Mouse (Mus musculus) adipocyte (in vitro differentiated cells): ENCODE results near the gene Jsrp1.

Experiments used
- DNase-seq: peaks from one replicate; pipeline ENCODE4 v3.0.0-alpha.2; 2016; ENCODE audit warnings: low spot score

The Jsrp1 gene

DNA sequence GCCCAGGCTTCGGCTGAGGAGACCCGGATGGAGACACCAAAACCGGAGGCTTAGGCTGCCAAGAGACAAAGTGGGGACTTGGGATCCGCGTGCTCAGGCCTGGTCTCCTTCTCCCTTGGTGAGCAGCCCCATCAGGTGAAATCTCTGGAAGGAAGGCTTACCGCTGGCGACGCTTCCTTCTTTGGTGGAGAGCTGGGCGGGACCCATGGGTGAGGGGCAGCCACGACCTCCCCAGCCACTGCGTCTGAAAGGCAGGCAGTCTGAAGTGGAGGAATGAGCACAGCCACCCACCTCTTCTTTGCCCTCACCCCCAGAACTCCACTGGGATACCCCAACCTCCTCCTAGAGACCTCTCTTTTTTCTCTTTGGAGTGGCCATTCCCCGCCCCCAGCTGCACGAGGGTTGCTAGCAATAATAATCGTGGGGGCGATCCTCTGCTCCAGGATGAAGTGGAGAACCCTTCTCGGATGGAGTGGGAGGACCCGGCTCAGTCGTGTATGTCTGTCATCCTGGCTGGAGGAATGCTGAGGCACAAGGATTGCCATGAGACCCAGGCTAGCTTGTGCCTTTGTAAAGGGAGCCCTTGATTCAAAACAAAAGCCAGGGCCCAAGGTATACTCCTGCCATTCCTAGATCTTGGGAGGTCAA is 4.2 kb downstream of the Jsrp1 start:
- no peak for DNase-seq

DNA sequence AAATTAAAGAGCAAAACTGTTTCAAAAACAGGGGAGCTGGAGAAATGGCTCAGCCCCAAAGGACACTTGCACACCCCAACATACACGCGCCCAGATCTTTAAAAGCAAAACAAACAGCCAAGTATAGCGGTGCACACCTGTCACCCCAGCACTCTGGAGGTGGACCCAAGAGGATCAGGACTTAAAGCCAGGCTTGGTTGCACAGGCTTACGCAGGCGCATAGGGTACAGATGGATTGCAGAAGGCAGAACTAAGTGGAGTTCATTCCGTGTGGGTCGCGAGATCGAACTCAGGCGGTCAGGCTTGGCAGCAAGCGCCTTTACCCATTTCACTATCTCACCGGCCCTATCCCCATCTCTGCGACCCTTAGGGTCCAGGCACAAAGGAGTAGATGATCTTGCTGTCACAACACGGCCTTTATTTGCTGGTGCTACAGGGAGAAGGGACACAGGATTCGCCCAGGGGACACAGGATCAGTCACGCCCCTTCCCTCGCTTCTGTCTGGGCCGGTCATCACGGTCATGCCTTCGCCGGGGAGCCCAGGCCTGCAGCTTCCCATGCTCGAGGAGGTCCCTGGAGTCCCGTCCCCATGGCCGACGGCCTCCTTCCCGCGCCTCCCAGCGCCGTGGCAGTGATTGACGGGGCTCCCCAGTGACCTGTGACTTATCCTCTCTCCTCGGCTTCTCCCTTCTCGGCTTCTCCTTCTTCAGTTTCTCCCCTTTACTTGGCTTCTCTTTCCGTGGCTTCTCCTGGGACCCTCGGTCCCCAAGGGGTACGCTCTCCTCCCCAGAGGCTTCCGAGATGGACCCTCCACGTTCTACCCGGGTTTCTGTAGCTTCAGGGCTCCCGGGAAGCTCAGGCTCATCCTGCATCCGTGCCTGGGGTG is 5.0 kb downstream of the Jsrp1 start:
- no peak for DNase-seq

DNA sequence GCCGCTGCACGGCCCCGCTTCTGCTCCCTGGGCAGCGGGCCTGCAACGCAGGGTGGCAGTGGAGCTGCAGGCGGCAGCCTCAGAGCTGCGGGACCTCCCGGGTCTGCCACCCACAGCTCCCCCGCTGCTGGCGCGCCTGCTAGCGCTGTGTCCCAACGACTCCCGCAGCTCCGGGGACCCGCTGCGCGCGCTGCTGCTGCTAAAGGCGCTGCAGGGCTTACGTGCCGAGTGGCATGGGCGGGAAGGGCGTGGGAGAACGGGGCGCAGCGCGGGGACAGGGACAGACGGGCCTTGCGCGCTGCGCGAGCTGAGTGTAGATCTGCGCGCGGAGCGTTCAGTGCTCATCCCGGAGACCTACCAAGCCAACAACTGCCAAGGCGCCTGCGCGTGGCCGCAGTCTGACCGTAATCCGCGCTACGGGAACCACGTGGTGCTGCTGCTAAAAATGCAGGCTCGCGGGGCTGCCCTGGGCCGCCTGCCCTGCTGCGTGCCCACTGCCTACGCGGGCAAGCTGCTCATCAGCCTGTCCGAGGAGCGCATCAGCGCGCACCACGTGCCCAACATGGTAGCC is 6.2 kb downstream of the Jsrp1 start:
- no peak for DNase-seq

DNA sequence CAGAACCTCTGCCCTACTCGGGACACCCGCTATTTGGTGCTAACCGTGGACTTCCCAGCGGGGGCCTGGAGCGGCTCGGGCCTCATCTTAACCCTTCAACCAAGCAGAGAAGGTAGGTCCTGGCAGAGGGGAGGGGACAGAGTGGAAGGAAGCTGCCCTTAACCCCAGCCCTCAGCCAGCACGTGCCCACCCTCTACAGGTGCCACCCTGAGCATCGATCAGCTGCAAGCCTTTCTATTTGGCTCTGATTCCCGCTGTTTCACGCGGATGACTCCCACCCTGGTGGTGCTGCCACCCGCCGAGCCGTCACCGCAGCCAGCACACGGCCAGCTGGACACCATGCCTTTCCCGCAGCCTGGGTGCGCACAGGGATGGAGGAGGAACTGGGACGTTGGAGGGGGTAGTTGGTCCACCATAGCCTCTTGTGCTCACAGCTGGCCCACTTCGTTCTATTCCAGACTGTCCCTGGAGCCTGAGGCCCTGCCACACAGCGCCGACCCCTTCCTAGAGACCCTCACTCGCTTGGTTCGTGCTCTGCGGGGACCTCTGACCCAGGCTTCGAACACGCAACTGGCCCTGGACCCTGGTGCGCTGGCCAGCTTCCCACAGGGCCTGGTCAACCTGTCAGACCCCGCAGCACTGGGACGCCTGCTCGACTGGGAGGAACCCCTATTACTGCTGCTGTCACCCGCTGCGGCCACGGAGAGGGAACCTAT is 6.8 kb downstream of the Jsrp1 start:
- no peak for DNase-seq

DNA sequence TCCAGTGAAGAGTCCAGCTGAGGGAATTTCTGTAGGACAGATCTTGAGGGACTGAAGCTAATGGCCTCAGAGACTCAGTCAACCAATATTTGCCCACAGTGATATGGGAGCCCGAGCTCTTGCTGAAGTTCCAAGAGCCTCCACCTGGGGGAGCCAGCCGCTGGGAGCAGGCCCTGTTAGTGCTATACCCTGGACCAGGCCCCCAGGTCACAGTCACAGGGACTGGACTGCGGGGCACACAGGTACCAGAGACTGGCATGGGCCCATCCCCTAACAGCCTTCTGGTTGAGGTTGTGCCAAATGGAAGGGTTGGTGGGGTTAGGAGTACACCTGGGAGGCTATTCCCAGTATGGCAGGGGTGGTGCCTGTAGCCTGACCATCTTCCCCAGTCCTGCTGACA is 7.4 kb downstream of the Jsrp1 start:
- DNase-seq, result peak; percentile 48

DNA sequence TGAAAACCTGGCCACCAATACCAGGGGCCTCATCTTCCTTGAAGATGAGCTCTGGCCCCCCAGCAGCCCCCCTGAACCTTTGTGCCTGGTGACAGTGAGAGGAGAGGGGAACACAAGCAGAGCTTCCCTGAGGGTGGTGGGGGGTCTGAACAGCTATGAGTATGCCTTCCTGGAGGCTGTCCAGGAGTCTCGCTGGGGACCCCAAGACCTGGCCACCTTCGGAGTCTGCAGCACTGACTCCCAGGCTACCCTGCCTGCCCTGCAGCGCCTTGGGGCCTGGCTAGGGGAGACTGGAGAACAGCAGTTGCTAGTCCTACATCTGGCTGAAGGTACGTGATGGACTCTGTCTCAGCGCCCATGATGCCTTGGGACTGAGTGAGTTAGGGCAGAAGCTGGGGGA is 8.0 kb downstream of the Jsrp1 start:
- DNase-seq, result no peak

DNA sequence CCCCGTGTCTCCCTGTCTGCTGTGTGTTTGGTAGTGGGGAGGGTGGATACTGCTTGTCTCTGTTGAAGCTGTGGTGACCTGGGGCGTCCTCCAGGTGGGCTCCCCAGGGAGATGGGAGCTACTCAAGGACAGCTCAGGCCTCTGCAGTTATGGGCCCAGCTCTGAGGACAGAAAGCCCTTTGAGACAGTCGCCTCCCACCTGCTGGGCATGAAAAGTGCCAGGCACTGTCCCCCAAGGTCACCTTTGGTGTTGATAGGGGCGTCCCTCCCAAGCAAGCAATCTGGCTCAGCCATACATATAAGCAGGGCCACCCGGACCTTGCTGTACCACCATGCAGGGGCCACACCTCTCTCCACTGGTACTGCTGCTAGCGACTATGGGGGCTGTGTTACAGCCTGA is 8.4 kb downstream of the Jsrp1 start, which contains the start of gene Amh:
TSS of gene Amh (plus strand) at position 328 of the 400 bp plus-strand sequence.
- no peak for DNase-seq

DNA sequence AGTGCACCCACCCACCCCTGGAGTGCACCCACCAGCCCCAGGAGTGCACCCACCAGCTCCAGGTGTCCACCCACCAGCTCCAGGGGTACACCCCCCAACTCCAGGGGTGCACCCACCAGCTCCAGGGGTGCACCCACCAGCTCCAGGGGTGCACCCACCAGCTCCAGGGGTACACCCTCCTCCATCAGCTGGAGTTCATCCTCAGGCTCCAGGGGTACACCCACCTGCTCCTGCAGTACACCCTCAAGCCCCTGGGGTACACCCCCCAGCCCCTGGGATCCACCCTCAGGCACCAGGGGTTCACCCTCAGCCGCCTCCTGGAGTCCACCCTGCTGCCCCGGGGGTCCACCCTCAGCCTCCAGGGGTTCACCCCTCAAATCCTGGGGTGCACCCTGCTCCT is 9.0 kb downstream of the Jsrp1 start:
- DNase-seq, result no peak

DNA sequence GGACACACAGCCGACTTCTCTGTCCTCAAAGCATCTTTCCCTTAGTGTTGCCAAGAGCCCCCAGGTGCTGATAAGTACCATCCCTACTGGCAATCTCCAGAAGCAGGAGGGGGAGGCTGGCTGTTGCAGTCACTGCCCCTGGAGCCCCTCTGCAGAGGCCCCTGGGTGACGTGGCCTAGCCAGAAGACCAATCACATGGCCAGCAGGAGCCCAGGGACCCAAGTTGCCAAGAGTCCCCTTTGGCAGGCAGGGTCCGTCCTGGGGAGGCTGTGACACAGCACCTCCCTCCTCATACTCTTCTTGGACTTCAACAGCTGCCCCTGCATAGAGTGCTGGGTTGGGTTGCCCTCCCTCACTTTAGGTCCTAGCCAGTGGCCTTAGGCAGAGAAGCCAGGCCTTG is 10.3 kb downstream of the Jsrp1 start:
- DNase-seq, result no peak

DNA sequence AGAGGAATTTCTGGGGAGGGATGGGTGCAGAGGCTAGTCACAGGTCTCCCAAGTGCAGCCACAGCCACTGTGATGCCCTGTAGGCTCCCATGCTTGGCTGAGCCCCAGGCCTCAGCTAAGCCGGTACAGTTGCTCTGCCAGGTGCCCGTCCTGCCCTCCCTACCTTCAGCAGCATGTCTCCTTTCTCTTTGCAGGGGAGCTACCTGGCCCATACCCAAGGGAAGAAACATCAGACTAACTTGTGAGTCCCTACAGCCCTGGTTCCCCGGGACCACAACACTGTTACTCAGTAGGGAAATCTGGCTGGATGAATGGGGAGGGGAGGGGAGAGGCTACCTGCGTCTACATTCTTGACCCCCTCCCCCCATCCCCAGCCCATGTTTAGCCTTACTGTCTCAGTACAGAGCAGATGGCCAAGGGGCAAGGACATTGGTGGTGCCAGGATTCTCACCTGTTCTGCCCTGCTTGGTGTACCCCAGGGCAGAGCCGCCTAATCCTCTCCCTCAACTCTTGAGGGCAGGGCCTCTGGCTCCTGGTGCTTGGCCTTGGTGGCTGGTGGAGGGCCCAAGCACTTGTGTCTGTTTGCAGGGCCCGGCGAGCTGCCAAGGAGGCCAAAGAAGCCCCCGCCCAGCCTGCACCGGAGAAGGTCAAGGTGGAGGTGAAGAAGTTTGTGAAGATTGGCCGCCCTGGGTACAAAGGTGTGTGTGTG is 10.9 kb downstream of the Jsrp1 start:
- DNase-seq, result no peak

DNA sequence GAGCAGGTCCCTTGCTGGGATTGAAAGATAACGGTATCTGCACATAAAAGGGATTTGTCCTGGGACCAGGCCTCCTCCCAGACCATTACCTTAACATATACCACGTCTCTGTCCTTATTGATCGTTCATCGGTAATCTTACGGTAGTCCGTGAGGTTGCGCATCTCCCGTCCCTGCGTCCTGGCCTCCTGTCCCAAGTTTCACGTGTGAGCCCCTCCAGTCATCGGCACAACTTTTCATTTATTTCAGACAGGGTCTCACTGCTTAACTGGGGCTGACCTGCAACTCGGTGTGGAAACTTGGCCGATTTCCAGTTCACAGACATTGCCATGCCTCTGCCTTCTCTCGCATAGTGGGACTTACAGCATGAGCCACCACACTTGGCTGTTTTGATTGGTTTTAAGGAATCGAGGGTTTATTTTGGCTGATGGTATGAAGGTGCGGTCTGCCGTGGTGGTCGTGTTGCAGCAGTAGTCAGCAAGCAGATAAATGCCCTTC is 14.2 kb downstream of the Jsrp1 start:
- peak; percentile 54 for DNase-seq

DNA sequence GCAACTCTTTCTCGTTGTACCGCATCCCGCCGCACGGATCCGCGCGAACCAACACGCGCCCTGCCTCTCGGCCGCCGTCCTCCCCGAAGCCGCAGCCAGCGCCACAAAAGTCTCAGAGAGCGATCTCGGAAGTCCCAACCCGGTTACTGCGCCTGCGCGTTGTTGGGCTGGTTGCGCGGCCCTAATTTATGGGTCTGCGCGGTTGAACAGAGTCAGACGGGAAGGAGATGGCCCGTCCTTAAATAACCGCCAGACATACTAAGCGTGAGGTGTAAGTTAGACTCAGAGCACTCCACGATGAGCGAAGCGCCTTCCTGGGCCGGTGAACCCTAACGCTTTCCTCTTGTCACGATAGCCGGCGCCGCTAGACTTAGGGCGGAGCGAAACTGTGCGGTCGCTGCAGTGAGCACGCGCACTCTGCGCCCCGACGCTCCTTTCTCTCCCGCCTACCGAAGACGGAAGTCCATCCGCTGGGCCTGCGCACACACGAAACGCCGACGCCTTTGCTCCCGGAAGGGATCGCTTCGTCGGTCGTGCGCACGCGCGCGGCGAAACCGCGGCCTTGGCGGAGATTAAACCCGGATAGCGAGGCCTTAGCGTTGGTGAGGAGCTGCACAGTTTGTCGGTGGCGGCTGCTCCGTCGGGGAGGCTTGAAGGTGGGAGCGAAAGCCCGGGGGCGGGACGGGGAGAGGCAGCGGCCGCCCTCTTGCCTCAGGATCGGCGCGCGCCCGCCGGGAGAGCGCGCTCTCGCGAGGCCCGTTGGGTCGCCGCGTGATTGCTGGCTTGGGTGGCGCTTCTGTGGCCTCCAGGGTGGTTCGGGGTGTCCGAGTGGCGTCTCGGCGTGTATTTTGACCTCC is 14.9 kb downstream of the Jsrp1 start, which contains the start of the genes Sf3a2 and Plekhj1:
TSS of gene Sf3a2 (plus strand) at position 49 of the 857 bp plus-strand sequence.
TSS of gene Plekhj1 (minus strand) at position 477 of the 857 bp plus-strand sequence.
- DNase-seq, result peak; percentile 96

DNA sequence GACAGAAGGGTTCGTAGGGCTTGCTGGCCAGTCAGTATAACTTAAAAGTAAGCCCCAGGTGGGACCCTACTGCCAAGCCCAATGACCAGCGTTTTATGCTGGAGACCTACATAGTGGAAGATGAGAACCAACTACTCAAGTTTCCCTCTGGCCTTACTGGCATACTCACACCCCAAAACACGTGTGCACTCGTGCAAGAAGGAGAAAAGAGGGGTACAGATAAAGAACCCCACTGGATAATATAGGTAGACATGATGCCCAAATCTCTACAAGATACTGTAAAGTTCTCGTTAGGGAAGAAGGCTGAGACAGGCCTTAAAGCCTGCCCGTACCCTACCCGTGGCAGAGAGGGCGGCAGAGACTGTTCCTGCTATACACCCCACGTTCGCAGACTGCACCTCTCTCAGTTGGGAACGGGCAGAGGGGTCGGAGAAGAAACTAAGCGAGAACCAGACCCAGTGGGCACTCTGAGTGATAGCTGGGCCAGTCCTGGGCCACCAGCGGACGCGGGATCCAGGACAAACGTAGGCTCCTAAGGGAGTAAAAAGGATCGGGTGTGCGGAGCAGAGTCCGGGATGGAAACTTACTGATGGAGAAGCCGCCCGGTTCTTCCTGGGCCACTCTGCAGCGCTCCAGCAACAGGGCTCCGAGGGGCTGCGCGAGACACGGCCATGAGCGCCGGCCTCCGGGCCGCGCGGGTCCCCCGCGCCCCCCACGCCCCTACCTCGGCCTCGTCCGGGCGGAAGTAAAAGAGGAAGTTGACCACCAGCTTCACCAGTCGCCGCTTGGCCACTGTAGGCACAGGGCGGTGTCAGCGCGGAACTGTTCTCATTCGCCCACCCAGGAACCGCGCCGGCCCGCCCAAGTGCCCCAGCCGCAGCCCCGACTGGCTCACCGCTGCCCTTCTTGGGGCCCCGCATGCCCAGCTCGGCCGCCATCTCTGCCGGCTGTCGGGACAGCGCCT is 15.8 kb downstream of the Jsrp1 start:
- DNase-seq, result no peak

DNA sequence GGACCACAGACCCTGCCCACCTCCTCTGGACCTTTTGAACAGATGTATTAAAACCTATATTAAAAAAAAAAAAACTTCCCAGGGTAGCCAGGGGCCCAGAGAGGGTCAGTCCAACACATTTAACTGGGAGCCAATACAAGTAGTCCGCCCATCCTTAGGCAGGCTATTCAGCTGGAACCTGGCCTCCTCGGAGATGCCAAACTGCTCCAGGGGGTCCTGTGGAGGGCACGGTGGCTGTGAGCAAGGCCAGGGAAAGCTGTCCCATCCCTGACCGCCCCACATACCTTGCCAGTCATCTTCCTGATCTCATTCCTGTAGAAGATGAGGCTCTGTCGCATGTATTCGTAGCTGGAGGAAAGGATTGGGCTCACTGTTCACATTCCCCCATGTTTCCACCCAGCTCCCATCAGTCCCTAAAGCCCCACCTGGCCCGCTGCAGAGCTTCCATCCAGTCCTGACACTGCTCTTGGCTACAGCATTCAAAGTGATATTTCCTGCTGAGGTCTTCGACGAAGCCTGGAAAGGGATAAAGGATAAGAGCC is 16.9 kb downstream of the Jsrp1 start:
- DNase-seq, result no peak

DNA sequence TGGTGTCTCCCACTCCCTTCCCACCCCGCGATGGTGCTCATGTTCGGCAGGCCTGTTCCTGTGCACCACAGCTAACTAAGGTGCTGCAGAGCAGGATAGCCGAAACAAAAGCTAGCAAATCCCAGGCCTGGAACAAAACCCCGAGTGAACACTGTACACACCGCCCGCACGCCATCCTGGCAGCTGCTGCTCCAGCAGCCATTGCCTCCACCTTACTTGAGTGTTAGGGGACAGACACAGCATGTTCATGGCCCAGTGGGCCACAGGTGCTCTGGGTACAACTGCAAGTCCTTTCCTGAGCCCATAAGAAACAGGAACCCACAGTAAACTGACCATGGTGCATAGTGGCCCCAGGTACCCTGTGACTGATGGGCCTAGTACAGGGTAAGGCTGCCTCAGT is 18.5 kb downstream of the Jsrp1 start:
- DNase-seq, result no peak

DNA sequence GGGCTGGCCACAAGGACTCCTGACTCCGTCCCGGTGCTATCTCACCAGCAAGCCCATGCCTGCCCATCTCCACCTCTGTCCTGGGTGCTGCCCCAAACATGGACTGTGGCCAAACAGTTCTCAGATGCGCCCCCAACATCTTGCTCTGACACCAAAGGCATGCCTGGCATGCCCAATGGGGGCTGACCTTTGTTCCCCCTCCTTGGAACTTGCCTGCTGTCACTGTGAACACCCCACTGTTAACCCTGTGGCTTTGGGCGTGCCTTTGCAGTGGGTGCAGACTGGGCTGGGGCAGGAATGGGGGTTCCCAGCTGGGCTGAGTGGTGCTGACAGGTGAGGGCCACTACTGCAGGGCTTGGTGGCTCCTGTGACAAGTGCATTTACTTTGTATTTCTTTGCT is 19.5 kb downstream of the Jsrp1 start:
- no peak for DNase-seq

DNA sequence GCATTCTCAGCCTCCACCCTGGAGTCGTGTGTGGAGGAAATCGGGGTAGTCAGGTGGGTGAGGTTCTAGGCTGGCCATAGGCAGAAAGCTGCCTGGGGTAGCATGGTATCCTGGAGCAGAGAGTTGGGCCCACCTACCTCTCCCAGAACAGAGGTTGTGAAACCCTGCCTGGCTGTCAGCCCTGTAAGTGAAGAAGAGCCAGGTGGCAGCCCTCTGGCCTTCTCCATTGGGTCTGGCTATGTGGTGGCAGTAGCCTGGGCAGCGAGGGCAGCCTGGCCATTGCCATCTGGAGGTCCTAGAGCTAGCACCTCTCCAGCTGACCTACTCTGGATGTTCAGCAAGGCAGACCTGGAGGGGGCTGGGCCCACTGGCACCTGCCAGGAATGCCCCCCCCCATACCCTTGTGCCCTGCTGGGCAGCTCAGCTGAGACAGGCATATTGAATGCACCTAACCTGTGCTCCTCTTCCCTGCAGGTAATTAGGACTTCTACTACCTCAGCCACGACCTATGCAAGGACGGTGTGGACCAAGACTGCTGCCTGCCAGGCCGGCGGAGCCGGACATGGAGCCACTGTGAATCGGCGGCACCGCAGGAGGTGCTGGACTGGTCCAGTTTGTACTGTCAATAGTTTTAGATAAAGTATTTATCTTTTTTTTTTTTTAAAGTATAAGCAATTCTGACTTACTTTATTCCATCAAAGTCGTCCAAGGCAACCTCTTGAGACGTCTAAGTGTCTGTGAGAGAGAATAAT is 20.1 kb downstream of the Jsrp1 start:
- no peak for DNase-seq
